Mouse (Mus musculus): ENCODE results near the gene Gm45799. TPM values are rescaled to one million over a fixed set of nuclear protein-coding genes. Genes with fewer than 3 reads are reported as not detected.

Gm45799 gene
- polyA plus RNA-seq, 1 experiment from 2014 or later = 14.6 TPM

GRCm38 (mm10) chr7:105635726-105636125 lies 4.6 kb upstream of the Gm45799 start:
- Histone ChIP-seq H3K27ac (ENCODE audit: low read length) (no peak overlapping the region), H3K4me1 (ENCODE audit: control insufficient read depth, insufficient read depth, low read length) (peaks cover 38% of the 10 kb centered on the region), H3K9ac (ENCODE audit: low read depth, low read length) (no peak overlapping the region)

GRCm38 (mm10) chr7:105638776-105639175 lies 1.6 kb upstream of the Gm45799 start:
- no peak for ATAC-seq
- Histone ChIP-seq H3K36me3 (ENCODE audit: control insufficient read depth, insufficient read depth, low read length) (peaks cover 6% of the 10 kb centered on the region; the same call in 1 of the 2 replicates), H3K9ac (ENCODE audit: low read depth, low read length) (no peak overlapping the region), H3K4me2 (ENCODE audit: low read length) (no peak overlapping the region), H3K9me3 (replicated peaks; ENCODE audit: control insufficient read depth, low read length, poor library complexity, severe bottlenecking) (no peaks in the 10 kb centered on the region), H3K27ac (ENCODE audit: low read length) (no peak overlapping the region), H3K27me3 (ENCODE audit: control insufficient read depth, insufficient read depth, low read depth, low read length) (no peaks in the 10 kb centered on the region), H3K4me3 (ENCODE audit: low read depth, low read length) (no peak overlapping the region), H3K4me1 (ENCODE audit: control insufficient read depth, insufficient read depth, low read length) (peaks cover 31% of the 10 kb centered on the region)
- 95% methylated on average over 6 of the region's 6 CpGs for WGBS

More at GRCm38 (mm10) chr7:105635726-105636125, 4.6 kb upstream of the Gm45799 start:
- WGBS = 100% methylated on average over 2 of the region's 2 CpGs
- Histone ChIP-seq H3K4me3 (ENCODE audit: low read depth, low read length) (no peak overlapping the region), H3K4me2 (ENCODE audit: low read length) (no peak overlapping the region), H3K36me3 (ENCODE audit: control insufficient read depth, insufficient read depth, low read length) (no peaks in the 10 kb centered on the region; the same call in 1 of the 2 replicates), H3K9me3 (replicated peaks; ENCODE audit: control insufficient read depth, low read length, poor library complexity, severe bottlenecking) (no peaks in the 10 kb centered on the region), H3K27me3 (ENCODE audit: control insufficient read depth, insufficient read depth, low read depth, low read length) (no peaks in the 10 kb centered on the region)
- no peak for ATAC-seq

- Histone ChIP-seq H3K4me3 (ENCODE audit: low read depth, low read length) (peak overlapping the region; percentile 73), H3K27ac (ENCODE audit: low read length) (no peak overlapping the region), H3K9me3 (replicated peaks; ENCODE audit: control insufficient read depth, low read length, poor library complexity, severe bottlenecking) (no peaks in the 10 kb centered on the region), H3K9ac (ENCODE audit: low read depth, low read length) (peak overlapping the region; percentile 87), H3K4me2 (ENCODE audit: low read length) (peak overlapping the region; percentile 97), H3K27me3 (ENCODE audit: control insufficient read depth, insufficient read depth, low read depth, low read length) (no peaks in the 10 kb centered on the region), H3K36me3 (ENCODE audit: control insufficient read depth, insufficient read depth, low read length) (peaks cover 6% of the 10 kb centered on the region; the same call in 1 of the 2 replicates), H3K4me1 (ENCODE audit: control insufficient read depth, insufficient read depth, low read length) (peaks cover 25% of the 10 kb centered on the region)
- ATAC-seq = no peak
- WGBS = 72% methylated on average over 9 of the region's 9 CpGs
Measured at GRCm38 (mm10) chr7:105639304-105639703, 1.0 kb upstream of the Gm45799 start.

- H3K27ac ChIP-seq (ENCODE audit: low read length) = peak within 1 kb of the TSS; percentile 85
- H3K4me2 ChIP-seq (ENCODE audit: low read length) = peak within 1 kb of the TSS; percentile 97
- 0% methylated on average over 2 of the region's 2 CpGs for WGBS
- no peaks in the 10 kb centered on the region for H3K9me3 ChIP-seq (replicated peaks; ENCODE audit: control insufficient read depth, low read length, poor library complexity, severe bottlenecking)
- ATAC-seq = no peak
- peak within 1 kb of the TSS; percentile 87 for H3K9ac ChIP-seq (ENCODE audit: low read depth, low read length)
- no peaks in the 10 kb centered on the region for H3K27me3 ChIP-seq (ENCODE audit: control insufficient read depth, insufficient read depth, low read depth, low read length)
- peaks cover 6% of the 10 kb centered on the region; the same call in 1 of the 2 replicates for H3K36me3 ChIP-seq (ENCODE audit: control insufficient read depth, insufficient read depth, low read length)
- H3K4me1 ChIP-seq (ENCODE audit: control insufficient read depth, insufficient read depth, low read length) = peaks cover 21% of the 10 kb centered on the region
- H3K4me3 ChIP-seq (ENCODE audit: low read depth, low read length) = peak within 1 kb of the TSS; percentile 73
Measured at GRCm38 (mm10) chr7:105639756-105640155, 596 bp upstream of the Gm45799 start, which contains the start of gene Timm10b. Timm10b (plus strand) TSS chr7:105640056.

GRCm38 (mm10) chr7:105640894-105641255 lies 523 bp downstream of the Gm45799 start:
- Histone ChIP-seq H3K9ac (ENCODE audit: low read depth, low read length) (peak overlapping the region; percentile 76), H3K4me3 (ENCODE audit: low read depth, low read length) (peak overlapping the region; percentile 73), H3K36me3 (ENCODE audit: control insufficient read depth, insufficient read depth, low read length) (peaks cover 6% of the 10 kb centered on the region; the same call in 1 of the 2 replicates), H3K27me3 (ENCODE audit: control insufficient read depth, insufficient read depth, low read depth, low read length) (no peaks in the 10 kb centered on the region), H3K4me2 (ENCODE audit: low read length) (peak overlapping the region; percentile 87), H3K9me3 (replicated peaks; ENCODE audit: control insufficient read depth, low read length, poor library complexity, severe bottlenecking) (no peaks in the 10 kb centered on the region), H3K27ac (ENCODE audit: low read length) (peak overlapping the region; percentile 85), H3K4me1 (ENCODE audit: control insufficient read depth, insufficient read depth, low read length) (peaks cover 21% of the 10 kb centered on the region)
- under 1% methylated on average over 16 of the region's 18 CpGs for WGBS
- no peak for ATAC-seq

- no peak for ATAC-seq
- Histone ChIP-seq H3K4me3 (ENCODE audit: low read depth, low read length) (no peak overlapping the region), H3K9me3 (replicated peaks; ENCODE audit: control insufficient read depth, low read length, poor library complexity, severe bottlenecking) (no peaks in the 10 kb centered on the region), H3K4me1 (ENCODE audit: control insufficient read depth, insufficient read depth, low read length) (peaks cover 21% of the 10 kb centered on the region), H3K4me2 (ENCODE audit: low read length) (peak overlapping the region; percentile 15; the same call in 1 of the 2 replicates), H3K36me3 (ENCODE audit: control insufficient read depth, insufficient read depth, low read length) (peaks cover 6% of the 10 kb centered on the region; the same call in 1 of the 2 replicates), H3K27me3 (ENCODE audit: control insufficient read depth, insufficient read depth, low read depth, low read length) (no peaks in the 10 kb centered on the region), H3K9ac (ENCODE audit: low read depth, low read length) (no peak overlapping the region), H3K27ac (ENCODE audit: low read length) (no peak overlapping the region)
- 89% methylated on average over 3 of the region's 3 CpGs for WGBS
Measured at GRCm38 (mm10) chr7:105641936-105642335, 1.6 kb downstream of the Gm45799 start.

- Histone ChIP-seq H3K36me3 (ENCODE audit: control insufficient read depth, insufficient read depth, low read length) (no peaks in the 10 kb centered on the region), H3K27me3 (ENCODE audit: control insufficient read depth, insufficient read depth, low read depth, low read length) (no peaks in the 10 kb centered on the region), H3K9ac (ENCODE audit: low read depth, low read length) (peak within 1 kb of the TSS; percentile 59), H3K4me3 (ENCODE audit: low read depth, low read length) (peak within 1 kb of the TSS; percentile 35), H3K4me2 (ENCODE audit: low read length) (peak within 1 kb of the TSS; percentile 72), H3K27ac (ENCODE audit: low read length) (0 out of 2 replicates have a peak within 1 kb of the TSS, but pooled peaks have one; percentile 4), H3K4me1 (ENCODE audit: control insufficient read depth, insufficient read depth, low read length) (no peaks in the 10 kb centered on the region; the same call in 1 of the 2 replicates), H3K9me3 (replicated peaks; ENCODE audit: control insufficient read depth, low read length, poor library complexity, severe bottlenecking) (no peaks in the 10 kb centered on the region)
- WGBS = 3% methylated on average over 17 of the region's 17 CpGs
- ATAC-seq = peak; percentile 95
Measured at GRCm38 (mm10) chr7:105650639-105651435, 10.5 kb downstream of the Gm45799 start, which contains the start of gene Dnhd1. Dnhd1 (plus strand) TSS chr7:105650827.

GRCm38 (mm10) chr7:105685541-105686197 lies 45.3 kb downstream of the Gm45799 start:
- Histone ChIP-seq H3K9me3 (replicated peaks; ENCODE audit: control insufficient read depth, low read length, poor library complexity, severe bottlenecking) (no peaks in the 10 kb centered on the region), H3K36me3 (ENCODE audit: control insufficient read depth, insufficient read depth, low read length) (no peaks in the 10 kb centered on the region), H3K27me3 (ENCODE audit: control insufficient read depth, insufficient read depth, low read depth, low read length) (no peaks in the 10 kb centered on the region), H3K27ac (ENCODE audit: low read length) (no peak overlapping the region), H3K4me3 (ENCODE audit: low read depth, low read length) (no peak overlapping the region), H3K4me1 (ENCODE audit: control insufficient read depth, insufficient read depth, low read length) (no peaks in the 10 kb centered on the region), H3K4me2 (ENCODE audit: low read length) (peak overlapping the region; percentile 36), H3K9ac (ENCODE audit: low read depth, low read length) (peak overlapping the region; percentile 44; the same call in 1 of the 2 replicates)
- 14% methylated on average over 13 of the region's 13 CpGs for WGBS
- peak; percentile 80; the same call in 1 of the 2 replicates for ATAC-seq

All from midbrain, embryonic 16.5 days (tissue).